Mouse (Mus musculus) lung, adult 2 months (tissue): Measurements from ENCODE around the gene Negr1.

ENCODE experiments used
- CTCF ChIP-seq: fragments of 200-500 bp; IDR thresholded peaks from 2 replicates; pipeline ENCODE4 v1.5.1; 2011; ENCODE audit warnings: mild to moderate bottlenecking, low read length, control low read depth; ENCODE audit not compliant: insufficient read depth
- POLR2A ChIP-seq: fragments of 200-500 bp; IDR thresholded peaks from 2 replicates; pipeline ENCODE4 v1.6.1; 2011; ENCODE audit warnings: low read depth, mild to moderate bottlenecking, control low read depth, low read length, borderline replicate concordance; ENCODE audit errors: extremely low read depth

DNA sequence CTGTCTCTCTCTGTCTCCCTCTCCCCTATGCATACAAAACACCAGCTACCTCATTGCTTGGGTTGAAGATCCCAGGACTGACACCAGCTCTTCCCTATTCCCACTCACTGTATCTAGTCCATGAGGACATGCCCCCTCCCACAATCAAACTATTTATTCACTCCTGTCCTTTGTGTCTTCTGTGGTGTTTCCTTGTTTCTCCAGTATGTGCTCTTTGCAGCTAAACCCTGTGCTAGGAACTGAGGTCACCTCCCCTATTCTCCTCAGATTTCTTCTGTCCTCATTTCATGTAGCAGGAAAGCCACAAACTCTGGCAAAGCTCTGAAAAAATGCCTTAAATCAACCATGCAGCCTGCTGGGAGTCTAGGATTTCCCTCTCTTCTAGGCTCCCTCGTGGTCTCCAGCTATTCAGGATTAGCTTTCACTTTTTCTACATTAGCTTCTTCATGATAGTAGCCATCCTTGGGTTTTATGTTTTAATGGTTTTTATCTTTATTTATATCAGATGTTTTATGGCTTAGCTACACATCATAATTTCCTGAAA is 222.8 kb downstream of the Negr1 start:
- TF ChIP-seq POLR2A (no peak), CTCF (no peak)
